Mouse (Mus musculus) bone marrow, adult 2 months (tissue): ENCODE results near the gene Rad51b.

ENCODE experiments used
- CTCF ChIP-seq: fragments of 200-500 bp; IDR thresholded peaks from 2 replicates; pipeline ENCODE4 v1.5.1; 2011; ENCODE audit warnings: low read length, control low read depth; ENCODE audit not compliant: control insufficient read depth, insufficient read depth
- POLR2A ChIP-seq: fragments of 200-500 bp; IDR thresholded peaks from 2 replicates; pipeline ENCODE4 v1.6.1; 2011; ENCODE audit warnings: low read depth, mild to moderate bottlenecking, control low read depth, low read length, borderline replicate concordance; ENCODE audit not compliant: control insufficient read depth

GRCm38 (mm10) chr12:79785691-79786090, 488.6 kb downstream of the Rad51b start:
- TF ChIP-seq CTCF (no peak), POLR2A (no peak)
